Mouse (Mus musculus) MEL (cell line): ENCODE measurements around the gene Rab42. TPM values are rescaled to one million over a fixed set of nuclear protein-coding genes. Genes with fewer than 3 reads are reported as not detected.

ENCODE experiments used
- DNase-seq: peaks from one replicate; pipeline ENCODE4 v3.0.0; 2011; ENCODE audit warnings: low read depth, low spot score
- H3K27ac ChIP-seq: 2 replicates; pipeline ENCODE4 v1.5.1; 2012; ENCODE audit warnings: low read depth, mild to moderate bottlenecking, control low read depth, low read length, moderate library complexity; ENCODE audit not compliant: control insufficient read depth
- H3K27me3 ChIP-seq, 2 experiments: fragments of 150-350 bp in 1 of 2; sonication (generic) in 1 of 2; 2 replicates each; pipeline ENCODE4 v1.6.1; 2012; ENCODE audit warnings: low read length in 2 of 2, mild to moderate bottlenecking in 2 of 2, improper control_type of control experiment in 1 of 2, moderate library complexity in 1 of 2; ENCODE audit not compliant: insufficient read depth in 2 of 2, control insufficient read depth in 1 of 2
- H3K36me3 ChIP-seq, 2 experiments: 2 replicates each; pipeline ENCODE4 v1.6.1; 2012 to 2014; ENCODE audit warnings: low read length in 2 of 2, improper control_type of control experiment in 1 of 2, inconsistent platforms in 1 of 2, mild to moderate bottlenecking in 1 of 2; ENCODE audit not compliant: insufficient read depth in 2 of 2, control insufficient read depth in 1 of 2
- H3K4me1 ChIP-seq, 2 experiments: fragments of 150-350 bp in 1 of 2; sonication (generic) in 1 of 2; 2 replicates each; pipeline ENCODE4 v1.6.1; 2012; ENCODE audit warnings: low read length in 2 of 2, improper control_type of control experiment in 1 of 2, mild to moderate bottlenecking in 1 of 2; ENCODE audit not compliant: insufficient read depth in 2 of 2, control insufficient read depth in 1 of 2
- H3K4me3 ChIP-seq, 2 experiments: fragments of 150-350 bp in 1 of 2; sonication (generic) in 1 of 2; 2 replicates each; pipeline ENCODE4 v1.5.1; 2012; ENCODE audit warnings: low read depth in 2 of 2, low read length in 2 of 2, mild to moderate bottlenecking in 2 of 2, moderate library complexity in 2 of 2, control low read depth in 1 of 2, improper control_type of control experiment in 1 of 2; ENCODE audit not compliant: control insufficient read depth in 1 of 2, insufficient read depth in 1 of 2
- H3K79me2 ChIP-seq: 2 replicates; pipeline ENCODE4 v1.6.1; 2012; ENCODE audit warnings: mild to moderate bottlenecking, low read length, moderate library complexity; ENCODE audit not compliant: control insufficient read depth, poor library complexity, insufficient read depth
- H3K9ac ChIP-seq: 2 replicates; pipeline ENCODE4 v1.6.1; 2012; ENCODE audit warnings: low read depth, mild to moderate bottlenecking, control low read depth, low read length, moderate library complexity; ENCODE audit not compliant: control insufficient read depth, poor library complexity, severe bottlenecking
- H3K9me3 ChIP-seq: fragments of 150-350 bp; sonication (generic); replicated peaks from 2 replicates; pipeline ENCODE4 v1.6.1; 2012; ENCODE audit warnings: mild to moderate bottlenecking, low read length, improper control_type of control experiment, moderate library complexity; ENCODE audit not compliant: insufficient read depth
- BHLHE40 ChIP-seq: IDR thresholded peaks from 2 replicates; pipeline ENCODE4 v1.6.1; 2012; ENCODE audit warnings: low read depth, mild to moderate bottlenecking, inconsistent platforms, low read length, improper control_type of control experiment, borderline replicate concordance
- CHD1 ChIP-seq: IDR thresholded peaks from 2 replicates; pipeline ENCODE4 v1.6.1; 2012; ENCODE audit warnings: low read depth, mild to moderate bottlenecking, inconsistent platforms, low read length, improper control_type of control experiment
- CTCF ChIP-seq, 3 experiments: IDR thresholded peaks in 2 of 3; conservative IDR thresholded peaks in 1 of 3; 2 replicates each; pipeline ENCODE4 v1.5.1; 2011 to 2012; ENCODE audit warnings: low read length in 3 of 3, low read depth in 2 of 3, mild to moderate bottlenecking in 2 of 3, improper control_type of control experiment in 1 of 3, inconsistent platforms in 1 of 3, mixed read lengths in 1 of 3, moderate library complexity in 1 of 3; ENCODE audit not compliant: control insufficient read depth in 1 of 3, insufficient read depth in 1 of 3, poor library complexity in 1 of 3, severe bottlenecking in 1 of 3
- E2F4 ChIP-seq: IDR thresholded peaks from 2 replicates; pipeline ENCODE4 v1.6.1; 2011; ENCODE audit warnings: low read depth, low read length, improper control_type of control experiment, borderline replicate concordance
- ELF1 ChIP-seq: IDR thresholded peaks from 2 replicates; pipeline ENCODE4 v1.6.1; 2014; ENCODE audit warnings: low read depth, mild to moderate bottlenecking, inconsistent platforms, low read length, improper control_type of control experiment, moderate library complexity
- EP300 ChIP-seq, 2 experiments: IDR thresholded peaks; 2 replicates each; pipeline ENCODE4 v1.6.1; 2011; ENCODE audit warnings: improper control_type of control experiment in 2 of 2, low read length in 2 of 2, low read depth in 1 of 2, mild to moderate bottlenecking in 1 of 2
- ETS1 ChIP-seq: IDR thresholded peaks from 2 replicates; pipeline ENCODE4 v1.6.1; 2012; ENCODE audit warnings: low read depth, mild to moderate bottlenecking, inconsistent platforms, low read length, improper control_type of control experiment, moderate library complexity
- GABPA ChIP-seq: IDR thresholded peaks from 2 replicates; pipeline ENCODE4 v1.6.1; 2012; ENCODE audit warnings: low read depth, mild to moderate bottlenecking, inconsistent platforms, low read length, improper control_type of control experiment, moderate library complexity
- GATA1 ChIP-seq: IDR thresholded peaks from 2 replicates; pipeline ENCODE4 v1.6.1; 2011; ENCODE audit warnings: low read depth, low read length, improper control_type of control experiment
- MAX ChIP-seq: IDR thresholded peaks from 2 replicates; pipeline ENCODE4 v1.6.1; 2011; ENCODE audit warnings: low read length, improper control_type of control experiment
- MXI1 ChIP-seq: IDR thresholded peaks from 2 replicates; pipeline ENCODE4 v1.6.1; 2011; ENCODE audit warnings: mild to moderate bottlenecking, low read depth, low read length, improper control_type of control experiment
- MYB ChIP-seq: IDR thresholded peaks from 2 replicates; pipeline ENCODE4 v1.6.1; 2011; ENCODE audit warnings: mild to moderate bottlenecking, low read depth, low read length, improper control_type of control experiment
- MYC ChIP-seq: IDR thresholded peaks from 2 replicates; pipeline ENCODE4 v1.6.1; 2011; ENCODE audit warnings: low read depth, mild to moderate bottlenecking, low read length, improper control_type of control experiment, moderate library complexity
- NELFE ChIP-seq: IDR thresholded peaks from 2 replicates; pipeline ENCODE4 v1.6.1; 2011; ENCODE audit warnings: low read depth, low read length, improper control_type of control experiment
- NRF1 ChIP-seq: IDR thresholded peaks from 2 replicates; pipeline ENCODE4 v1.6.1; 2014; ENCODE audit warnings: low read depth, mild to moderate bottlenecking, inconsistent platforms, low read length, improper control_type of control experiment, moderate library complexity; ENCODE audit not compliant: poor library complexity, insufficient read depth, severe bottlenecking
- POLR2A ChIP-seq, 2 experiments: IDR thresholded peaks; 2 replicates each; pipeline ENCODE4 v1.6.1; 2011 to 2012; ENCODE audit warnings: low read length in 2 of 2, mild to moderate bottlenecking in 2 of 2, control low read depth in 1 of 2, improper control_type of control experiment in 1 of 2, low read depth in 1 of 2, moderate library complexity in 1 of 2; ENCODE audit not compliant: control insufficient read depth in 1 of 2, insufficient read depth in 1 of 2, poor library complexity in 1 of 2
- POLR2AphosphoS2 ChIP-seq: IDR thresholded peaks from 2 replicates; pipeline ENCODE4 v1.6.1; 2011; ENCODE audit warnings: low read length, improper control_type of control experiment
- RAD21 ChIP-seq: IDR thresholded peaks from 2 replicates; pipeline ENCODE4 v1.6.1; 2011; ENCODE audit warnings: mild to moderate bottlenecking, low read depth, low read length, improper control_type of control experiment
- SIN3A ChIP-seq: IDR thresholded peaks from 2 replicates; pipeline ENCODE4 v1.6.1; 2012; ENCODE audit warnings: low read length, improper control_type of control experiment, inconsistent platforms
- TCF12 ChIP-seq: IDR thresholded peaks from 2 replicates; pipeline ENCODE4 v1.6.1; 2014; ENCODE audit warnings: low read depth, mild to moderate bottlenecking, inconsistent platforms, low read length, improper control_type of control experiment, moderate library complexity
- ZKSCAN1 ChIP-seq: IDR thresholded peaks from 2 replicates; pipeline ENCODE4 v1.6.1; 2012; ENCODE audit warnings: low read depth, mild to moderate bottlenecking, inconsistent platforms, low read length, improper control_type of control experiment, moderate library complexity
- ZMIZ1 ChIP-seq: IDR thresholded peaks from 2 replicates; pipeline ENCODE4 v1.6.1; 2012; ENCODE audit warnings: low read depth, mild to moderate bottlenecking, inconsistent platforms, low read length, improper control_type of control experiment, moderate library complexity
- ZNF384 ChIP-seq: IDR thresholded peaks from 2 replicates; pipeline ENCODE4 v1.6.1; 2012; ENCODE audit warnings: low read depth, mild to moderate bottlenecking, inconsistent platforms, low read length, improper control_type of control experiment
- polyA plus RNA-seq, 2 experiments: library from polyadenylated mRNA; stranded (reverse) in 1 of 2; unstranded in 1 of 2; fragments of >175 nt in 1 of 2; fragments of >200 nt in 1 of 2; gene quantifications; 2 replicates each; pipeline versions ENCODE4 v1.2.1 to v1.2.4; 2012; ENCODE audit warnings: low replicate concordance in 2 of 2, low read depth in 1 of 2; ENCODE audit not compliant: insufficient read length in 2 of 2, insufficient read depth in 1 of 2, missing spikeins in 1 of 2
- total RNA-seq: library from RNA; depleted of rRNA; stranded (reverse); fragments of 300-350 nt; gene quantifications from 2 replicates; pipeline ENCODE4 v1.2.3, GENCODE M21; 2012

Rab42 gene
- total and polyA plus RNA-seq, 3 experiments, result 0.40 to 0.85 TPM; not detected in 1

- no peak overlapping the region for H3K9ac ChIP-seq
- peaks cover 5% of the 10 kb centered on the region; the same call in 1 of the 2 replicates for H3K79me2 ChIP-seq
- H3K36me3 ChIP-seq, result peaks cover 0 to 17% of the 10 kb centered on the region in 2 experiments; a peak in 2 of 4 replicates
- no peaks in the 10 kb centered on the region for H3K27me3 ChIP-seq
- no peak for DNase-seq
- H3K9me3 ChIP-seq, result no peaks in the 10 kb centered on the region
- TF ChIP-seq NRF1, result no peak
- no peak for TF ChIP-seq ZKSCAN1
- no peak for TF ChIP-seq SIN3A
- TF ChIP-seq RAD21, result no peak
- no peak for TF ChIP-seq GABPA
- no peak for TF ChIP-seq ZMIZ1
- TF ChIP-seq POLR2AphosphoS2, result no peak
- no peak for TF ChIP-seq EP300 (IDR thresholded peaks at IDR 0.05; ENCODE audit: low read depth in 1 of 2, low read length in 2 of 2)
- no peak for TF ChIP-seq MYB
- TF ChIP-seq ZNF384, result no peak
- no peak for TF ChIP-seq CHD1
- no peak for TF ChIP-seq ELF1
- no peak for TF ChIP-seq MYC
- no peak for TF ChIP-seq POLR2A (IDR thresholded peaks at IDR 0.05; ENCODE audit: control insufficient read depth in 1 of 2, insufficient read depth in 1 of 2, low read depth in 1 of 2, low read length in 2 of 2, poor library complexity in 1 of 2)
- no peak for TF ChIP-seq MXI1
- peaks cover 2 to 15% of the 10 kb centered on the region in 2 experiments; a peak in 3 of 4 replicates for H3K4me1 ChIP-seq
- no peak overlapping the region for H3K27ac ChIP-seq
- H3K4me3 ChIP-seq, result no peak overlapping the region
Observed at GRCm38 (mm10) chr4:132266835-132267349, 36.3 kb downstream of the Rab42 start.

DNA sequence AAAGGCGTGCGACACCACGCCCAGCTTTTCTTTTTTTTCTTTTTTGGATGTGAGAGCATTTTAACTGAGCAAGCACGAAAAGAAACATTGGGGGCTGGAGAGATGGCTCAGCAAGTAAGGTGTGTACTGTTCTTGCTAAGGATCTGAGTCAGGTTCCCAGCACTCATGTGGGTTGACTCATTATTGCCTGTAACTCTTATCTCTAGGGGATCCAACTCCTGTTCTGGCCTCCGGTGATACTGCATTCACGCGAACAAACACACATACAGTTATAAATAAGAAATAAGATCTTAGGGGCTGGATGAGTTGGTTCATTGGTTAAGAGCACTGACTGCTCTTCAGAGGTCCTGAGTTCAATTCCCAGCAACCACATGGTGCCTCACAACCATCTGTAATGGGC, 39.9 kb downstream of the Rab42 start:
- H3K9ac ChIP-seq, result peak overlapping the region; percentile 12; the same call in 1 of the 2 replicates
- TF ChIP-seq E2F4, result no peak
- TF ChIP-seq EP300 (IDR thresholded peaks at IDR 0.05; ENCODE audit: low read depth in 1 of 2, low read length in 2 of 2), result peak; percentile 27 to 53; a peak in 3 of 4 replicates
- TF ChIP-seq TCF12, result peak; percentile 42; the same call in 1 of the 2 replicates
- peak; percentile 49; the same call in 1 of the 2 replicates for TF ChIP-seq ETS1
- no peak for TF ChIP-seq ZKSCAN1
- peak; percentile 19; the same call in 1 of the 2 replicates for TF ChIP-seq SIN3A
- TF ChIP-seq POLR2AphosphoS2, result no peak
- no peak for TF ChIP-seq MYB
- peak; percentile 82 for TF ChIP-seq GATA1
- TF ChIP-seq BHLHE40, result no peak
- TF ChIP-seq CTCF (IDR thresholded peaks at IDR 0.05 in 2 of 3, conservative IDR thresholded peaks at IDR 0.05 in 1 of 3; ENCODE audit: control insufficient read depth in 1 of 3, insufficient read depth in 1 of 3, low read depth in 2 of 3, low read length in 3 of 3, poor library complexity in 1 of 3, severe bottlenecking in 1 of 3), result no peak
- TF ChIP-seq MAX, result no peak
- TF ChIP-seq NELFE, result no peak
- no peaks in the 10 kb centered on the region for H3K27me3 ChIP-seq
- H3K9me3 ChIP-seq, result no peaks in the 10 kb centered on the region
- H3K27ac ChIP-seq, result peak overlapping the region; percentile 61
- H3K36me3 ChIP-seq, result peaks cover 0 to 19% of the 10 kb centered on the region in 2 experiments; a peak in 2 of 4 replicates
- peak; percentile 76 for DNase-seq
- H3K4me3 ChIP-seq, result no peak overlapping the region
- peaks cover 30% of the 10 kb centered on the region for H3K79me2 ChIP-seq
- H3K4me1 ChIP-seq, result peaks cover 9 to 16% of the 10 kb centered on the region in 2 experiments; a peak in 3 of 4 replicates
